ENCODE assay signal across 30 mouse cellular contexts in genomic region chr4:89630374-89631079, GRCm38 (mm10). TPM values are rescaled to one million over a fixed set of nuclear protein-coding genes. Genes with fewer than 3 reads are reported as not detected.
A peak's percentile ranks its signal among the peaks of the same experiment; 100 is the strongest.
DNase-seq lines count a peak whose midpoint lies in the region; ATAC-seq lines count a peak whose summit lies in the region.
"Had no signal": no experiment of that assay in that cellular context is flagged by ENCODE, and none has a peak within 500 bp of the region (broad histone marks: within the 10 kb centered on the region; RNA-seq: fewer than 3 reads in every experiment).

No protein-coding gene starts in this region.

- H3K27me3 ChIP-seq in forebrain, embryonic 13.5 days = no peaks in the 10 kb centered on the region
- no peaks in the 10 kb centered on the region for H3K27me3 ChIP-seq in forebrain, embryonic 16.5 days (replicated peaks; ENCODE audit: control insufficient read depth, insufficient read depth, low read length)
- H3K27me3 ChIP-seq in midbrain, embryonic 16.5 days (ENCODE audit: control insufficient read depth, insufficient read depth, low read depth, low read length) = no peaks in the 10 kb centered on the region
- H3K27me3 ChIP-seq: embryonic facial prominence, embryonic 13.5 days; heart, embryonic 13.5 days had no signal

- peaks cover 16% of the 10 kb centered on the region for H3K4me1 ChIP-seq in forebrain, embryonic 13.5 days
- H3K4me1 ChIP-seq in forebrain, embryonic 16.5 days (replicated peaks; ENCODE audit: control insufficient read depth, insufficient read depth, low read length) = no peaks in the 10 kb centered on the region
- H3K4me1 ChIP-seq in midbrain, embryonic 16.5 days (ENCODE audit: control insufficient read depth, insufficient read depth, low read length) = no peaks in the 10 kb centered on the region
- H3K4me1 ChIP-seq: embryonic facial prominence, embryonic 10.5 days; embryonic facial prominence, embryonic 13.5 days; heart, embryonic 10.5 days; heart, embryonic 13.5 days had no signal

- H3K27ac ChIP-seq in forebrain, embryonic 13.5 days = no peak overlapping the region
- H3K27ac ChIP-seq in forebrain, embryonic 16.5 days (ENCODE audit: low read length) = no peak overlapping the region
- H3K27ac ChIP-seq in midbrain, embryonic 16.5 days (ENCODE audit: low read length) = no peak overlapping the region
- H3K27ac ChIP-seq: embryonic facial prominence, embryonic 10.5 days; embryonic facial prominence, embryonic 13.5 days; heart, adult 2 months; heart, embryonic 10.5 days; heart, embryonic 13.5 days; hindbrain, embryonic 14.5 days; hindbrain, postnatal 0 days had no signal

- H3K4me2 ChIP-seq in forebrain, embryonic 13.5 days = no peak overlapping the region
- no peak overlapping the region for H3K4me2 ChIP-seq in forebrain, embryonic 16.5 days (ENCODE audit: low read length)
- no peak overlapping the region for H3K4me2 ChIP-seq in midbrain, embryonic 16.5 days (ENCODE audit: low read length)
- H3K4me2 ChIP-seq: embryonic facial prominence, embryonic 13.5 days; heart, embryonic 13.5 days; hindbrain, embryonic 14.5 days had no signal

- peak; percentile 18 for DNase-seq in embryo, embryonic 10 days (ENCODE audit: low spot score)
- no peak for DNase-seq in embryo, embryonic 9.5 days (ENCODE audit: extremely low spot score)
- peak; percentile 2 for DNase-seq in embryo, embryonic 11 days
- DNase-seq in layer of hippocampus, postnatal 14 days (ENCODE audit: low spot score in 2 of 2) = no peak
- DNase-seq in kidney, postnatal 4 days = no peak
- DNase-seq: adrenal gland, adult 8-10 months; adrenal gland, postnatal 25 days; cerebellum, adult 18-20 months; cerebellum, adult 9-11 months; cerebellum, postnatal 25 days; gastrocnemius, postnatal 25 days; heart, adult 2 months; heart, postnatal 14 days; heart, postnatal 4 days; kidney, adult 18-20 months had no signal

- ATAC-seq in forebrain, embryonic 13.5 days = peak; percentile 59; the same call in 1 of the 2 replicates
- peak; percentile 54 for ATAC-seq in forebrain, embryonic 16.5 days
- no peak for ATAC-seq in midbrain, embryonic 16.5 days
- ATAC-seq: activated CD4-positive, CD25-positive, alpha-beta regulatory T cell, adult 4 months; hindbrain, postnatal 0 days; inflammation-experienced regulatory T-cells, adult 6 months; intestine, embryonic 16.5 days had no signal

- no peaks in the 10 kb centered on the region for H3K36me3 ChIP-seq in forebrain, embryonic 13.5 days (ENCODE audit: poor library complexity, severe bottlenecking)
- H3K36me3 ChIP-seq in forebrain, embryonic 16.5 days (ENCODE audit: control insufficient read depth, insufficient read depth) = no peaks in the 10 kb centered on the region
- H3K36me3 ChIP-seq in midbrain, embryonic 16.5 days (ENCODE audit: control insufficient read depth, insufficient read depth, low read length) = no peaks in the 10 kb centered on the region
- H3K36me3 ChIP-seq: embryonic facial prominence, embryonic 10.5 days; embryonic facial prominence, embryonic 13.5 days; heart, embryonic 10.5 days; heart, embryonic 13.5 days had no signal

- H3K9me3 ChIP-seq in forebrain, embryonic 13.5 days (replicated peaks) = no peaks in the 10 kb centered on the region
- H3K9me3 ChIP-seq in forebrain, embryonic 16.5 days (ENCODE audit: control insufficient read depth, low read length) = no peaks in the 10 kb centered on the region
- H3K9me3 ChIP-seq in midbrain, embryonic 16.5 days (replicated peaks; ENCODE audit: control insufficient read depth, low read length, poor library complexity, severe bottlenecking) = no peaks in the 10 kb centered on the region
- H3K9me3 ChIP-seq: embryonic facial prominence, embryonic 10.5 days; embryonic facial prominence, embryonic 13.5 days; heart, embryonic 10.5 days; heart, embryonic 13.5 days had no signal

- WGBS in forebrain, embryonic 13.5 days = 3% methylated on average over 3 of the region's 3 CpGs
- 6% methylated on average over 3 of the region's 3 CpGs for WGBS in forebrain, embryonic 16.5 days
- 7% methylated on average over 3 of the region's 3 CpGs for WGBS in midbrain, embryonic 16.5 days

- H3K9ac ChIP-seq in forebrain, embryonic 13.5 days = no peak overlapping the region
- no peak overlapping the region for H3K9ac ChIP-seq in forebrain, embryonic 16.5 days (replicated peaks; ENCODE audit: low read depth, low read length)
- no peak overlapping the region for H3K9ac ChIP-seq in midbrain, embryonic 16.5 days (ENCODE audit: low read depth, low read length)
- H3K9ac ChIP-seq: embryonic facial prominence, embryonic 13.5 days; heart, embryonic 13.5 days; hindbrain, embryonic 14.5 days had no signal

- H3K4me3 ChIP-seq in forebrain, embryonic 13.5 days = no peak overlapping the region
- no peak overlapping the region for H3K4me3 ChIP-seq in forebrain, embryonic 16.5 days (replicated peaks; ENCODE audit: low read length)
- H3K4me3 ChIP-seq in midbrain, embryonic 16.5 days (ENCODE audit: low read depth, low read length) = no peak overlapping the region
- H3K4me3 ChIP-seq: embryonic facial prominence, embryonic 10.5 days; embryonic facial prominence, embryonic 13.5 days; erythroblast, embryonic 14.5 days; heart, adult 2 months; heart, embryonic 10.5 days; heart, embryonic 13.5 days had no signal

RNA-seq across cellular contexts. Expression of gene Dmrta1, which starts 48.7 kb away (rescaled TPM):
- polyA plus RNA-seq in forebrain, embryonic 13.5 days (2015; fragmentation: Nextera tagmentation; extraction: Ambion mirVana) = 3.0 and 3.4 TPM in 2 replicates
- polyA plus RNA-seq in forebrain, embryonic 16.5 days (2015; fragmentation: Nextera tagmentation; extraction: Ambion mirVana) = 0.32 and 0.41 TPM in 2 replicates
- 1 to 10 TPM; 1.2 to 1.8 TPM for total RNA-seq in layer of hippocampus, postnatal 14 days (2021)
- polyA plus RNA-seq in midbrain, embryonic 16.5 days (2015; fragmentation: Nextera tagmentation; extraction: Ambion mirVana) = 0.20 and 0.42 TPM in 2 replicates
- total RNA-seq: common myeloid progenitor, adult 5-6 weeks; gastrocnemius, adult 8-10 months; gastrocnemius, postnatal 25 days; heart, adult 2 months; heart, postnatal 14 days had no signal
- polyA plus RNA-seq: erythroblast, embryonic 14.5 days; heart, adult 2 months; inflammation-experienced regulatory T-cells, adult 6 months had no signal

Comparison
In these comparisons a context has a peak if more than half of its experiments do, and no peak if none do; other contexts are left out.
1. DNase-seq: peak in embryo, embryonic 10 days (single experiment) and embryo, embryonic 11 days (single experiment); none in embryo, embryonic 9.5 days (single experiment), layer of hippocampus, postnatal 14 days (0 of 2) and kidney, postnatal 4 days (0 of 2).